Mouse (Mus musculus) kidney, adult 11 months (tissue): ENCODE results near the gene Col12a1.
"Not testable (repeated sequence)": the region's sequence is repeated elsewhere in the genome, so short reads cannot be mapped to it uniquely, and the experiment has no call there.

Source experiments
- DNase-seq: peaks from one replicate; pipeline ENCODE4 v3.0.0; 2022

Col12a1 gene

DNA sequence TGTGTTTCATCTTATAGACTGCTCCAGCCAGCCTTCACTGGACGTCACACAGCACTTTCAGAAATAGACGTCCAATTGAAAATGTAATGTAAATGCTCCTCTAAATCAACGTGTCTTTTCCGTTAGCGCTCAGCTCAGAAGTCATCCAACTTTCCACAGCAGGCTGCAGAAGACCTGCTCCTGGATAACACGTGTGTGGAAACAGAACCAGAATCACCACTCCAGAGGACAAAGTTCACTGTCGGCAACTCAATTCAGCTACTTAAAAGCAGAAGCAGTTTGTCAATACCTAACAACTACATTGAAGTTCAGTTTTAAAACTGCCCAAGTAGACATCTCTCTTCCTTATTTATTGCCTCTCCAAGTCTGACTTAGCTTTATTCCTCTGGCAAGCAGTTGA lies 29.3 kb downstream of the Col12a1 start:
- DNase-seq: no peak

DNA sequence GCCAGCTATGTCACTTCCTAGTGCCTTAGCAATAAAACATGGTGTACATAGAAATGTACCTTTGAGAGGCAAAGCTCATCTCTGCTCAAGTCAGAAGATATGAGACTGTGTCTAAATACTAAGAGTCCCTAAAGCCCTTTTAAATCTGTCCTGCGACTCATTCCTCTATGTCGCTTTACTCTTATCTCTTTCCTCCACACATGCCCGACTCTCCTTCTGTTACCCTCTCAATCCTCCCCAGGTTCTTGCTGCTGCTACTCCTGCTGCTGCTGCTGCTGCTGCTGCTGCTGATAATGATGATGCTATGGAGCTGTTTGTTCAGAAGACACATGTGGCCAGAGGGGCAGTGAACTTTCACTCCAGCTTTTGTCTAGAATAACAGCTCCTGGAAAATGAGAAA lies 31.4 kb downstream of the Col12a1 start:
- DNase-seq: no peak

GRCm38 (mm10) chr9:79686049-79686448 lies 32.6 kb downstream of the Col12a1 start:
- DNase-seq: no peak

- DNase-seq: no peak
Observed at GRCm38 (mm10) chr9:79680453-79681240, 38.0 kb downstream of the Col12a1 start.

- DNase-seq: not testable (repeated sequence)
Observed at GRCm38 (mm10) chr9:79668806-79669205, 49.8 kb downstream of the Col12a1 start.

DNA sequence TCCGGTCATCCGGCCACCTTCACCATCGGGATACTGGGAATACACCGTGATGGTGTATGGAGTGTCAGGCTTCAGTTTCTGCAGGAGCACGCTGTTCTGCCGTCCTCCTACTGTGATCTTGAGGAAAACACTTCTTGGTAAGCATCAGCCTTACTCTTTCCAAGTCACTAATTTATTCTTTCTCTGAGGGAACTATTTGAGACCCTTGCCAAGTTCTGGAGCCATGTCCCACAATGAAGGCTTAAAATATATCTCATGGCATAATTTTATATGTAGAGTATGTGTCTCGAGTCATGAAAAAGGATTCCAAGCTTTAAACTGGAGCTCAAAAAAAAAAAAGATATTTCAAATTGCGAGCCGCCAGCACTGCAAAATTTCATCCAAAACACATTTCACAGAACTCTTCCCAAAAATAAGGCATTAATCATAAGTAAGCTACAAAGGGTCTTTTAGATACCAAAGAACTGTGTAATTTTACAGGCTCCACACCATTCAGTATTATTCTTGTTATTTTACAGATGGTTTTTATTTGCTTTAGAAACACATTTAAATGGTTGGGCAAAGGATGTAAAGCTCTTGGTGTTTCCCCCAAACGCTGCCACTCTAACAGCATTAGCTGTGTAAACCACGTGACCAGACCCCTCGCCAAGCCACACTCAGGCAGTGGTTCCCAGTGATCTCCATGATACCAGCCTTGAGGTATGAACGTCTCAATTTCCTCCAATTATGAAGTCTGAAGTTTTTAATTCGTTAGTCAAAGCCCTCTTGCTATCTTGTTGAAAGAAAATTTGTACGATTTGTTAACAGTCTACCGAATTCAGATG lies 65.1 kb downstream of the Col12a1 start:
- no peak for DNase-seq

- no peak for DNase-seq
Observed at GRCm38 (mm10) chr9:79648587-79648986, 70.0 kb downstream of the Col12a1 start.

GRCm38 (mm10) chr9:79645757-79646156 lies 72.9 kb downstream of the Col12a1 start:
- peak; percentile 16 for DNase-seq

DNA sequence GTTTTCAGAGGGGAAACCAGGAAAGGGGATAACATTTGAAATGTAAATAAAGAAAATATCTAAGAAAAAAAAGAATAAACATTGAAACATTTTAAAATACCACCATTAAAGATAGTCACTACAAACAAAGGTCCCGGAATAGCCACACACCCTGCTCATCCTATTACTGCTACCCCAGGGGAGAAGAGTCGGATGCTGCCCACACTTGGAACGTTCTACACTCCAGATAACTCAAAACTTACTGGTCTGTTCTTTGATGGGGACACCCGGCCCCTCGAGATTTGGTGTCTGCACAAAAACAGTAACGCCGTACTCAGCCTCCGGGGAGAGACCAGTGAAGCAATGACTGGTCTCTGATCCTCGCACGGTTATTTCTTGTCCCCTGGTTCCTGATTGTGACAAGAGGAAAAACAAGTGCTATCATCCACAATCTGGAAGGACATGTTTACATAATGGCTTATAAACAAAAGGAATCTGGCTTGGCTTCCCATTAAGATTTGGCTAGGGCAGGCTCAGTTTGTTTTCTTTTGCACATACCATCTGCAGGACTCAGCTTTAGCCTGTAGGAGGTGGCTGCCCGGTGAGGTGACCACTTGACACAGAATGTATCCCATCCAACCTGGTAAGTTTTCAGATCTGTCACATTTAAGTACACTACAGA lies 79.1 kb downstream of the Col12a1 start:
- no peak for DNase-seq

- no peak for DNase-seq
Observed at GRCm38 (mm10) chr9:79637879-79638278, 80.8 kb downstream of the Col12a1 start.

GRCm38 (mm10) chr9:79634076-79634475 lies 84.6 kb downstream of the Col12a1 start:
- no peak for DNase-seq

DNA sequence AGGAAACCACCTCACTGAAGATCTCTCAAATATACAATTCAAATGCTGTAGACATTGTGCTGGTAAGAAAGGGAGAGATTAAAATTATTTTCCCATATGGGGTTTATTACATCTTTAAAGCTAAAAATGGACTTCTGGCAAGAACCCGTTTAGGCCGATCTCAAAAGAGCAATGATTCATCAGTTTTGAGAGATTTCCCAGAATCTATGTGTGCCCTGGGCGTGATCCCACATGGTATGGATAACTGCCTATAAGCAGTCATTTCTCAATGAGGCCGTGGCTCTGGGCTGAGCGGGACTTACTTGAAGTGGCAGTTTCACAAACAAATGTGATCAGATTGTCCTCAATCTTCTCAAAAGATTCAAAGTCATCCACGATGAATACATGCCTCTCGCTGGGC lies 87.4 kb downstream of the Col12a1 start:
- DNase-seq: no peak

- no peak for DNase-seq
Observed at GRCm38 (mm10) chr9:79618839-79619597, 99.6 kb downstream of the Col12a1 start.

GRCm38 (mm10) chr9:79617336-79617735 lies 101.3 kb downstream of the Col12a1 start:
- DNase-seq: peak; percentile 15

DNA sequence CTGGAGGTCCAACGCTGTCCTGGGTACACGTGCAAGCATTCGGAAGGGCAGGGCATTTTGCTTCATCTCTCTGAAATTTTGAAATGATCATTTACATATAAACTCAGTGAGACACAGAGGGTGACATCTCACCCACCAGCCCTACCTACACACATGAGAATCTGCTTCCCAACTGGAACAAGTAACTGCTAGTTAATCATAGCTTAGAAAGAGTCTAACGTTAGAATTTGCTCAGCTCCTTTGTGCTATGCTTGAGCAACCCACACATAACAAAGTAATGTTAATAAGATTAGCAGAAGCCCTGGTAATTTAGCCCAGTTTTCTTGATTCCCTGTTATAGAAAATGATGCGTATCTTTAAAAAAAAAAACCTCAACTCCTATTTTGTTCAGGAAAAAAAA lies 102.6 kb downstream of the Col12a1 start:
- DNase-seq: no peak

GRCm38 (mm10) chr9:79610286-79610685 lies 108.3 kb downstream of the Col12a1 start:
- DNase-seq: peak; percentile 88

GRCm38 (mm10) chr9:79609661-79610060 lies 109.0 kb downstream of the Col12a1 start:
- DNase-seq: no peak

- DNase-seq: no peak
Observed at GRCm38 (mm10) chr9:79608795-79609194, 109.8 kb downstream of the Col12a1 start.

GRCm38 (mm10) chr9:79608062-79608531 lies 110.5 kb downstream of the Col12a1 start:
- no peak for DNase-seq

- DNase-seq: no peak
Observed at GRCm38 (mm10) chr9:79606122-79606521, 112.5 kb downstream of the Col12a1 start.

DNA sequence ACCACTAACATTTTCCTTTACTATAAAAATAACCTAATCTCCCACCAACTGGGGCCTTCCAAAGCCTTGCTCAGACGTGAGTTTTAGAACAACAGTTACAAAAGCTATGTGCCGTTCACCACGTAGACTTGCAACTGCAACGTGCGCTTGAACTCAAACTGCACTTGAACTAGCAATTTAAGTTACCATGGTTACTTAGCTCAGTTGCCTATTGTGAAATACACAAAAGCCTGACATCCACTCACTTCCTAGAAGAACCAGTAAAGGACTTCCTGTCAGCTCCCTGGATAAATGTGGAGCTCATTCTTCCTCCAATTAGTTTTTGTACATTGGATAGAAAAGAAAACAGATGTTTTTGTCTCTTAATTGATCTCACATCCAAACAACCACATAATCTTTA lies 112.9 kb downstream of the Col12a1 start:
- DNase-seq: no peak

- peak; percentile 57 for DNase-seq
Observed at GRCm38 (mm10) chr9:79604546-79604945, 114.1 kb downstream of the Col12a1 start.

DNA sequence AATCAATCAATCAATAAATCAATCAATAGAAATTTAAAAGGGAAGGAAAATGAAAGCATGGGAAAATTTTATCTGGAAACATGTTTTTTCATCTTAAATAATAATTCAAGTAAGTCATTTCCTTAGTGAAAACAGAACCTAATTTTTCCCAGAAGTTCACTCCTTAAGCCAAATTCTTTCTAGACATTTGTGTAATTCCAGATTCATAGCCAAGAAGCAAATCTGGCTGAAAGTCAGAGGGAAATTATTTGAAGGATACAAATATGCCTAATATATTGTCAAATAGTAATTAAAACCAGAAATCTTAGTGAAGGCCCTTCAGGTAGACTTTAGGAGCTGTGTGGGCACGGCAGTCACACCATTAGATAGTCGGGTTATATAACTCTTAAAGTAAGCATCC lies 115.2 kb downstream of the Col12a1 start:
- no peak for DNase-seq
